Mouse (Mus musculus) megakaryocyte, embryonic 14.5 days (primary cell): Measurements from ENCODE around the gene Sorl1. TPM values are rescaled to one million over a fixed set of nuclear protein-coding genes. Genes with fewer than 3 reads are reported as not detected.
A peak's percentile ranks its signal among the peaks of the same experiment; 100 is the strongest.

ENCODE experiments used
- H3K27me3 ChIP-seq: replicated peaks from 2 replicates; pipeline ENCODE3; 2012; ENCODE audit warnings: inconsistent platforms
- H3K36me3 ChIP-seq: replicated peaks from 2 replicates; pipeline ENCODE3; 2012; ENCODE audit warnings: low read length, inconsistent platforms, mixed read lengths
- H3K4me1 ChIP-seq: 2 replicates; pipeline ENCODE4 v1.6.1; 2012; ENCODE audit warnings: inconsistent platforms
- H3K4me3 ChIP-seq: replicated peaks from 2 replicates; pipeline ENCODE3; 2012; ENCODE audit warnings: moderate library complexity, mild to moderate bottlenecking, inconsistent platforms
- H3K9me3 ChIP-seq: 2 replicates; pipeline ENCODE4 v1.6.1; 2012; ENCODE audit warnings: inconsistent platforms
- FLI1 ChIP-seq: IDR thresholded peaks from 2 replicates; pipeline ENCODE4 v1.6.1; 2012; ENCODE audit warnings: low read length, inconsistent platforms, mixed read lengths
- GATA1 ChIP-seq: IDR thresholded peaks from 3 replicates; pipeline ENCODE4 v1.6.1; 2012; ENCODE audit warnings: mixed read lengths, low read length, inconsistent platforms, borderline replicate concordance
- polyA plus RNA-seq: library from polyadenylated mRNA; stranded (reverse); fragments of >175 nt; gene quantifications from 2 replicates; pipeline ENCODE4 v1.2.3, GENCODE M21; 2012; ENCODE audit warnings: low replicate concordance; ENCODE audit not compliant: insufficient read depth

Gene Sorl1
- polyA plus RNA-seq, 1 experiment: 0.28 TPM

- Histone ChIP-seq H3K4me1 (peaks cover 10% of the 10 kb centered on the region), H3K4me3 (no peak overlapping the region), H3K9me3 (no peaks in the 10 kb centered on the region), H3K36me3 (no peaks in the 10 kb centered on the region), H3K27me3 (peaks cover 52% of the 10 kb centered on the region)
- TF ChIP-seq FLI1 (no peak), GATA1 (no peak)
Observed at GRCm38 (mm10) chr9:42125262-42125982, 1.3 kb upstream of the Sorl1 start.

GRCm38 (mm10) chr9:42123204-42123603 lies 893 bp downstream of the Sorl1 start:
- Histone ChIP-seq H3K27me3 (peaks cover 52% of the 10 kb centered on the region), H3K36me3 (no peaks in the 10 kb centered on the region), H3K4me3 (peak overlapping the region; percentile 19), H3K9me3 (no peaks in the 10 kb centered on the region), H3K4me1 (peaks cover 10% of the 10 kb centered on the region)
- no peak for TF ChIP-seq GATA1
- no peak for TF ChIP-seq FLI1

GRCm38 (mm10) chr9:42122441-42122840 lies 1.7 kb downstream of the Sorl1 start:
- Histone ChIP-seq H3K4me3 (no peak overlapping the region), H3K36me3 (no peaks in the 10 kb centered on the region), H3K9me3 (no peaks in the 10 kb centered on the region), H3K4me1 (peaks cover 10% of the 10 kb centered on the region), H3K27me3 (peaks cover 52% of the 10 kb centered on the region)
- TF ChIP-seq FLI1: no peak
- TF ChIP-seq GATA1: no peak

DNA sequence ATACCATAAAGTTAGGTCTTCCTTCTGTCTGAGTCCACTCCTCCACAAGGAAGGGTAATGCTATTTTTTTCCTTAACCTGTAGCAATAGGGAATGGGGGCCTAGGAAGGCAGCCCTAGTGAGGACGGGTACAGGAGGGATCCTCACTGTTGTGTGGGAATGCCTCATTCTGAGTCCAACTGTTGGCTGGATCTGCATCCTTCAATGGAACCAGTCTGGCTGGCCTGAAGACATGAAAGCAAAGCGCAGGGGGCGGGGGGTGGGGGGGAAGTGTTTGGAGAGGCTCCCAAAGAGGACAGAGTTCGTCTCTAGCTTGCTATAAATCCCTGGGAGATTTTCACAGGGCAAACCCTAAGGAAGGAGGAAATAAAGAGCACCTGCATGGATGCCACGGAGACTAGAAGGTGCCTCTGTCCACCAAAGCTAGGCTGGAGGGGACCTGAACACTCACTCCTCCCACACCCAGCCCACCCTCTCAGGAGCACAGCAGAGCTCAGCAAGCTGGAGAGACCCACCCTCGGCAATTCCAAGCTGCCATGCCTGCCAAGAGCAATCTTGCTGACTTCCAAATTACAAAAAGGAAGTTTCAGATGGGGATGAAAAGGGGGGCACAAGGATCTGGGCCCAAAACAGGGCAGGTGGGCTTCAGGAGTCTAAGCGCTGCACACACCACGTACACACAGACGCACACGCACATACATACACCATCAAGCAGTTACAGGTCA lies 2.3 kb downstream of the Sorl1 start:
- H3K36me3 ChIP-seq: no peaks in the 10 kb centered on the region
- no peak for TF ChIP-seq FLI1
- TF ChIP-seq GATA1: no peak
- peak overlapping the region; percentile 51 for H3K4me3 ChIP-seq
- H3K27me3 ChIP-seq: peaks cover 50% of the 10 kb centered on the region
- H3K9me3 ChIP-seq: no peaks in the 10 kb centered on the region
- H3K4me1 ChIP-seq: peaks cover 10% of the 10 kb centered on the region

DNA sequence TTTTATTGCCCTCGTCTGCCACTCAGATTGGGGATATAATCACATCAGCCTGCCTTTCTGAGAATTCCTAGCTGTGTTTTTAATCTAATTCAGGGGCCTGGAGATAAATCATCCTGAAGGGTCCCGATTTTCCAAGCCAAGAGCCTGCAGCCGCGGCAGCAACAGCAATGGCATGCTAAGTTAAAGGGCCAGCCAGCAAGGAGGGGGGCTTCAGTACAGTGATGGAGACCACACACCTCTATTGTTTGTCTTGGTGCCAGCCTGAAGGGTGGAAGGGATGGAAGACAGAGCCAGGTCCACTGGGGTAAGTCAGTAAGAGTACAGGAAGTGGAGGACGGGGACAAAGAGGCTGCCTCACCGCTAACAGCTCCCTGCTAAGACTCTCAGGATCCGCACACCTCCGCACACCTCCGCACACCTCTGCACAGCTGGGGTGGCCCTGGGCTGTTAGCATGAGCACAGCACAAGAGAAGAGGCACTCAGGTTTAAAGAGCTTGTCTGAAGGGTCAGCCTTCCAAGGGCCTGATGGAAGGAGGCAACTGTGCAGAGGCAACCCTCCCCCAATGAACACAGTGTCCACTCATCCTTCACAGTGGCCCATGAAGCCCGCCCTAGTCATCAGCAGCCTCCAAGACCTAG lies 7.6 kb downstream of the Sorl1 start:
- TF ChIP-seq GATA1 (no peak), FLI1 (no peak)
- no peak overlapping the region for H3K4me3 ChIP-seq
- no peaks in the 10 kb centered on the region for H3K9me3 ChIP-seq

GRCm38 (mm10) chr9:42115078-42115477 lies 9.0 kb downstream of the Sorl1 start:
- Histone ChIP-seq H3K4me3 (no peak overlapping the region), H3K36me3 (no peaks in the 10 kb centered on the region), H3K9me3 (no peaks in the 10 kb centered on the region), H3K27me3 (no peaks in the 10 kb centered on the region), H3K4me1 (no peaks in the 10 kb centered on the region)
- TF ChIP-seq GATA1 (no peak), FLI1 (no peak)

More for the DNA sequence above, 7.6 kb downstream of the Sorl1 start:
- no peaks in the 10 kb centered on the region for H3K36me3 ChIP-seq
- peaks cover 4% of the 10 kb centered on the region for H3K27me3 ChIP-seq
- no peaks in the 10 kb centered on the region for H3K4me1 ChIP-seq

- Histone ChIP-seq H3K4me1 (no peaks in the 10 kb centered on the region), H3K4me3 (no peak overlapping the region), H3K27me3 (no peaks in the 10 kb centered on the region), H3K36me3 (no peaks in the 10 kb centered on the region), H3K9me3 (no peaks in the 10 kb centered on the region)
- TF ChIP-seq FLI1: no peak
- TF ChIP-seq GATA1: no peak
Observed at GRCm38 (mm10) chr9:42113316-42113715, 10.8 kb downstream of the Sorl1 start.

GRCm38 (mm10) chr9:42112691-42113090 lies 11.4 kb downstream of the Sorl1 start:
- Histone ChIP-seq H3K4me3 (no peak overlapping the region), H3K4me1 (no peaks in the 10 kb centered on the region), H3K36me3 (no peaks in the 10 kb centered on the region), H3K9me3 (no peaks in the 10 kb centered on the region), H3K27me3 (no peaks in the 10 kb centered on the region)
- TF ChIP-seq GATA1: no peak
- no peak for TF ChIP-seq FLI1

GRCm38 (mm10) chr9:42111256-42111655 lies 12.8 kb downstream of the Sorl1 start:
- Histone ChIP-seq H3K4me1 (no peaks in the 10 kb centered on the region), H3K9me3 (no peaks in the 10 kb centered on the region)
- TF ChIP-seq GATA1 (no peak), FLI1 (no peak)

More at GRCm38 (mm10) chr9:42111256-42111655, 12.8 kb downstream of the Sorl1 start:
- no peaks in the 10 kb centered on the region for H3K27me3 ChIP-seq
- no peak overlapping the region for H3K4me3 ChIP-seq
- no peaks in the 10 kb centered on the region for H3K36me3 ChIP-seq
